Mouse (Mus musculus): Measurements from ENCODE around the gene Fbln7. TPM values are rescaled to one million over a fixed set of nuclear protein-coding genes. Genes with fewer than 3 reads are reported as not detected.

The Fbln7 gene
- polyA plus RNA-seq, 1 experiment from 2014 or later, result 2.2 TPM

DNA sequence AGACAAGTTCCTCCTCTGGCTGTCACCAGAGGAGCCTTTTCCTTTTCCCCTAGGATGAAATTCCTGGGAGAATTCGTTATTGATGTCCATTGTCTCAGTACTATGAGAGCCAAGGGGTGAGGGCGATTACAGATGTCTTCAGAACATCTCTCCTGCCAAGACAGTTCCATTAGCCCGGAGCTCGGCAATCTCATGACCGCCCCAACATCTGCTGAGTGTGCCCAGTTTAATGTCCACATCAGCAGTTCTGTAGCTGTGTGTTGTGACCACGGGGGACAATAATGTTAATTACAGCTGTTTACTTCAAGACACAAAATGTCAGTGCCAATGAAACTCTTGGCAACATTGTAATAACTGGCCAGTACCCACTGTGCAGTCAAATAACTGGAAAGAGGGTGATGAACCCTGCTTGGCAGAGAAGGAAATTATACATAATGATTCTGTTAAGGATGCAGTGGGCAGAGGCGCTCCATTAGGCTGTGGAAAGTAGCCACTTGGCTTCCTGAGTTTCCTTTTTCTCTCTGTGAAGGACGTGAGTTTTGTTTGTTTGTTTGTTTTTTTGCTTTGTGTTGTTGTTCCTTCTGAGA lies 22.5 kb downstream of the Fbln7 start:
- WGBS, result 85% methylated on average over 8 of the region's 8 CpGs
- Histone ChIP-seq H3K9ac (ENCODE audit: low read length) (no peak overlapping the region), H3K27me3 (ENCODE audit: control insufficient read depth, insufficient read depth, low read length) (no peaks in the 10 kb centered on the region), H3K4me3 (ENCODE audit: low read depth, low read length) (no peak overlapping the region), H3K36me3 (ENCODE audit: control insufficient read depth, insufficient read depth, low read length) (no peaks in the 10 kb centered on the region; the same call in 1 of the 2 replicates), H3K4me1 (ENCODE audit: control insufficient read depth, insufficient read depth, low read length) (no peaks in the 10 kb centered on the region), H3K9me3 (ENCODE audit: control insufficient read depth, low read length) (no peaks in the 10 kb centered on the region), H3K27ac (ENCODE audit: low read depth, low read length) (no peak overlapping the region), H3K4me2 (no peak overlapping the region)
- ATAC-seq (ENCODE audit: low FRiP score) (no peak), DNase-seq (ENCODE audit: low spot score, missing footprints) (no peak)

GRCm38 (mm10) chr2:128887866-128888550 lies 25.2 kb downstream of the Fbln7 start:
- Histone ChIP-seq H3K4me3 (ENCODE audit: low read depth, low read length) (no peak overlapping the region), H3K27me3 (ENCODE audit: control insufficient read depth, insufficient read depth, low read length) (no peaks in the 10 kb centered on the region), H3K27ac (ENCODE audit: low read depth, low read length) (no peak overlapping the region), H3K9me3 (ENCODE audit: control insufficient read depth, low read length) (0 out of 2 replicates have a peak, but pooled peaks cover 2% of the 10 kb centered on the region), H3K36me3 (ENCODE audit: control insufficient read depth, insufficient read depth, low read length) (no peaks in the 10 kb centered on the region), H3K9ac (ENCODE audit: low read length) (no peak overlapping the region), H3K4me2 (no peak overlapping the region), H3K4me1 (ENCODE audit: control insufficient read depth, insufficient read depth, low read length) (no peaks in the 10 kb centered on the region)
- DNase-seq (ENCODE audit: low spot score, missing footprints) (no peak), ATAC-seq (ENCODE audit: low FRiP score) (no peak)
- WGBS, result 65% methylated on average over 6 of the region's 6 CpGs

DNA sequence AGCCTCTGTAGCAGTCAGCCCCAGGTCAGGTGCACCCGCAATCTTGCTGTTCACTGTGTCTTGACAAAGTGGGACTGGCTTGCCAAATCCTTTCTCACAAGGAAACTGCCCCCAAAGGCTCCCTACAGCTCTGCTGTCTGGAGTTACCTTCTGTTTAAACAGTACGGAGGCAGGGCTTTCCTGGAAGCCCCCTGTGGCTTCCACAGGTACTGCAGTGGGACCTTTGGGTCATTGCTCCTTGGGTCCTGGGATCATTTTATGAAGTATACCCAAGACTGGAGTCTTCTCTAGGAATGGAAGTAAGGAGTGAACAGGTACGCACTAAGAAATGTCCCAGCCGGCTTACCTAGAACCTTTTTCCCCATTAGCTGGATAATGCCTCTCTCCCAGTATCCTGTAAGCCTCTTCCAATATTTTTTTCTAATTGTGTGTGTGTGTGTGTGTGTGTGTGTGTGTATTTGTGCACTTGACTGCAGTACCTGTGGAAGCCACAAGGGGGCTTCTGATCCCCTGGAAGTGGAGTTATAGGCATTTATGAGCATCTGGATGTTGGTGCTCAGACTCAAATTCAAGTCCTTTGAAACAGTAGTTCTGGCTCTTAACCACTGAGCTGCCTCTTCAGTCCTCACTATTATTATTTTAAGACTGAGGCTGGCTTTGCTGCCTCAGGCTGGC lies 28.0 kb downstream of the Fbln7 start:
- Histone ChIP-seq H3K4me2 (no peak overlapping the region), H3K36me3 (ENCODE audit: control insufficient read depth, insufficient read depth, low read length) (no peaks in the 10 kb centered on the region), H3K4me1 (ENCODE audit: control insufficient read depth, insufficient read depth, low read length) (no peaks in the 10 kb centered on the region), H3K9ac (ENCODE audit: low read length) (no peak overlapping the region), H3K4me3 (ENCODE audit: low read depth, low read length) (no peak overlapping the region), H3K9me3 (ENCODE audit: control insufficient read depth, low read length) (0 out of 2 replicates have a peak, but pooled peaks cover 2% of the 10 kb centered on the region), H3K27ac (ENCODE audit: low read depth, low read length) (no peak overlapping the region), H3K27me3 (ENCODE audit: control insufficient read depth, insufficient read depth, low read length) (no peaks in the 10 kb centered on the region)
- no peak for DNase-seq (ENCODE audit: low spot score, missing footprints)
- 87% methylated on average over 4 of the region's 4 CpGs for WGBS
- ATAC-seq (ENCODE audit: low FRiP score), result no peak

- peak overlapping the region; percentile 31 for H3K4me3 ChIP-seq (ENCODE audit: low read depth, low read length)
- no peaks in the 10 kb centered on the region for H3K36me3 ChIP-seq (ENCODE audit: control insufficient read depth, insufficient read depth, low read length)
- WGBS, result 3% methylated on average over 35 of the region's 37 CpGs
- peak; percentile 85 for DNase-seq (ENCODE audit: low spot score, missing footprints)
- 0 out of 2 replicates have a peak, but pooled peaks have one; percentile 30 for ATAC-seq (ENCODE audit: low FRiP score)
- H3K4me2 ChIP-seq, result peak overlapping the region; percentile 67
- no peaks in the 10 kb centered on the region for H3K4me1 ChIP-seq (ENCODE audit: control insufficient read depth, insufficient read depth, low read length)
- peak overlapping the region; percentile 25; the same call in 1 of the 2 replicates for H3K9ac ChIP-seq (ENCODE audit: low read length)
- 0 out of 2 replicates have a peak, but pooled peaks cover 2% of the 10 kb centered on the region for H3K9me3 ChIP-seq (ENCODE audit: control insufficient read depth, low read length)
- H3K27ac ChIP-seq (ENCODE audit: low read depth, low read length), result no peak overlapping the region
- H3K27me3 ChIP-seq (ENCODE audit: control insufficient read depth, insufficient read depth, low read length), result no peaks in the 10 kb centered on the region
Measured at GRCm38 (mm10) chr2:128892180-128892721, 29.5 kb downstream of the Fbln7 start.

- WGBS, result 91% methylated on average over 6 of the region's 6 CpGs
- Histone ChIP-seq H3K9ac (ENCODE audit: low read length) (no peak overlapping the region), H3K36me3 (ENCODE audit: control insufficient read depth, insufficient read depth, low read length) (no peaks in the 10 kb centered on the region), H3K4me2 (no peak overlapping the region), H3K4me1 (ENCODE audit: control insufficient read depth, insufficient read depth, low read length) (no peaks in the 10 kb centered on the region), H3K4me3 (ENCODE audit: low read depth, low read length) (no peak overlapping the region), H3K27me3 (ENCODE audit: control insufficient read depth, insufficient read depth, low read length) (no peaks in the 10 kb centered on the region), H3K27ac (ENCODE audit: low read depth, low read length) (no peak overlapping the region), H3K9me3 (ENCODE audit: control insufficient read depth, low read length) (no peaks in the 10 kb centered on the region)
- ATAC-seq (ENCODE audit: low FRiP score) (no peak), DNase-seq (ENCODE audit: low spot score, missing footprints) (no peak)
Measured at GRCm38 (mm10) chr2:128902843-128903242, 40.1 kb downstream of the Fbln7 start.

GRCm38 (mm10) chr2:128903661-128904060 lies 40.9 kb downstream of the Fbln7 start:
- WGBS, result 81% methylated on average over 3 of the region's 3 CpGs
- no peak overlapping the region for H3K4me3 ChIP-seq (ENCODE audit: low read depth, low read length)
- H3K27ac ChIP-seq (ENCODE audit: low read depth, low read length), result no peak overlapping the region
- ATAC-seq (ENCODE audit: low FRiP score) (no peak), DNase-seq (ENCODE audit: low spot score, missing footprints) (no peak)
- H3K9ac ChIP-seq (ENCODE audit: low read length), result no peak overlapping the region
- H3K36me3 ChIP-seq (ENCODE audit: control insufficient read depth, insufficient read depth, low read length), result no peaks in the 10 kb centered on the region
- no peaks in the 10 kb centered on the region for H3K4me1 ChIP-seq (ENCODE audit: control insufficient read depth, insufficient read depth, low read length)
- no peaks in the 10 kb centered on the region for H3K9me3 ChIP-seq (ENCODE audit: control insufficient read depth, low read length)
- H3K4me2 ChIP-seq, result no peak overlapping the region
- H3K27me3 ChIP-seq (ENCODE audit: control insufficient read depth, insufficient read depth, low read length), result no peaks in the 10 kb centered on the region

DNA sequence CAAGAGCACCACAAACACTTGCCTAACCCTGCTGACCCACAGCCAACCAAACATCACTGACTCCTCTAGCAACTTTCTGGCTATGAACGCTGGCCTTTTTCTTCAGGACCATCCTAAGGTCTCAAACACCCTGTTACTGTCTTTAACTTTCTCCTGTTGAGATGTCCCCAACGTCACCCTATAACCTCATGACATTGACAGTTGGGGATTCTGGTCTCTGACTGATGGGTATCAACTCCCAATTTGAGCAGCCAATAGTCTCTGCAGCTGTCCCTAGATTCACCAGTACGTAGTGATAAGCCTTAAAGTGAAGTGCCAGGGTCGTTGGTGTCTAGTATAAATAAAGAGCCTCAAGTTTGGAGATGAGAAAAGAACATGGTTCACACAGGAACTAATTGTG lies 52.2 kb downstream of the Fbln7 start:
- no peaks in the 10 kb centered on the region for H3K4me1 ChIP-seq (ENCODE audit: control insufficient read depth, insufficient read depth, low read length)
- ATAC-seq (ENCODE audit: low FRiP score), result no peak

GRCm38 (mm10) chr2:128916528-128916927 lies 53.7 kb downstream of the Fbln7 start:
- DNase-seq (ENCODE audit: low spot score, missing footprints) (no peak), ATAC-seq (ENCODE audit: low FRiP score) (no peak)
- Histone ChIP-seq H3K36me3 (ENCODE audit: control insufficient read depth, insufficient read depth, low read length) (no peaks in the 10 kb centered on the region), H3K9ac (ENCODE audit: low read length) (no peak overlapping the region), H3K9me3 (ENCODE audit: control insufficient read depth, low read length) (no peaks in the 10 kb centered on the region), H3K27me3 (ENCODE audit: control insufficient read depth, insufficient read depth, low read length) (no peaks in the 10 kb centered on the region), H3K4me3 (ENCODE audit: low read depth, low read length) (no peak overlapping the region), H3K4me2 (no peak overlapping the region), H3K4me1 (ENCODE audit: control insufficient read depth, insufficient read depth, low read length) (no peaks in the 10 kb centered on the region), H3K27ac (ENCODE audit: low read depth, low read length) (no peak overlapping the region)
- 83% methylated on average over 3 of the region's 3 CpGs for WGBS

More for the DNA sequence above, 52.2 kb downstream of the Fbln7 start:
- Histone ChIP-seq H3K4me2 (no peak overlapping the region), H3K4me3 (ENCODE audit: low read depth, low read length) (no peak overlapping the region), H3K9me3 (ENCODE audit: control insufficient read depth, low read length) (no peaks in the 10 kb centered on the region), H3K36me3 (ENCODE audit: control insufficient read depth, insufficient read depth, low read length) (no peaks in the 10 kb centered on the region), H3K27ac (ENCODE audit: low read depth, low read length) (no peak overlapping the region), H3K9ac (ENCODE audit: low read length) (no peak overlapping the region), H3K27me3 (ENCODE audit: control insufficient read depth, insufficient read depth, low read length) (no peaks in the 10 kb centered on the region)
- DNase-seq (ENCODE audit: low spot score, missing footprints), result no peak
- 87% methylated on average over 4 of the region's 4 CpGs for WGBS

- Histone ChIP-seq H3K4me3 (ENCODE audit: low read depth, low read length) (no peak overlapping the region), H3K4me2 (no peak overlapping the region), H3K36me3 (ENCODE audit: control insufficient read depth, insufficient read depth, low read length) (no peaks in the 10 kb centered on the region; the same call in 1 of the 2 replicates), H3K27me3 (ENCODE audit: control insufficient read depth, insufficient read depth, low read length) (no peaks in the 10 kb centered on the region), H3K27ac (ENCODE audit: low read depth, low read length) (no peak overlapping the region), H3K9ac (ENCODE audit: low read length) (no peak overlapping the region), H3K4me1 (ENCODE audit: control insufficient read depth, insufficient read depth, low read length) (no peaks in the 10 kb centered on the region), H3K9me3 (ENCODE audit: control insufficient read depth, low read length) (no peaks in the 10 kb centered on the region)
- 92% methylated on average over 4 of the region's 4 CpGs for WGBS
- ATAC-seq (ENCODE audit: low FRiP score) (no peak), DNase-seq (ENCODE audit: low spot score, missing footprints) (no peak)
Measured at GRCm38 (mm10) chr2:128924799-128925198, 62.0 kb downstream of the Fbln7 start.
